Mouse (Mus musculus) forebrain, postnatal 0 days (tissue): ENCODE measurements at regions not wholly inside any gene's neighbourhood (a gene's known extent, or its start where the extent isn't known, plus 50 kb on each side); places are given as distances from the start of the nearest gene placed in this dataset.

Experiments used
- ATAC-seq: fragments of 200-750 bp; cut with Nextera tagmentation; 2 replicates; pipeline ENCODE4 v1.8.0; 2017; ENCODE audit warnings: mild to moderate bottlenecking, moderate library complexity
- DNase-seq: peaks from one replicate; pipeline ENCODE4 v3.0.0-alpha.2; 2015
- H3K27ac ChIP-seq: fragments of 300-500 bp; sonication (generic); 2 replicates; pipeline ENCODE4 v1.5.1; 2014; ENCODE audit warnings: low read depth, mild to moderate bottlenecking, antibody characterized with exemption, low read length, moderate library complexity, mixed read lengths
- H3K27me3 ChIP-seq: fragments of 300-500 bp; sonication (generic); 2 replicates; pipeline ENCODE4 v1.6.1; 2014; ENCODE audit warnings: mild to moderate bottlenecking, low read length, mixed read lengths; ENCODE audit not compliant: insufficient read depth
- H3K36me3 ChIP-seq: fragments of 300-500 bp; sonication (generic); 2 replicates; pipeline ENCODE4 v1.6.1; 2014; ENCODE audit warnings: mild to moderate bottlenecking, moderate library complexity; ENCODE audit not compliant: insufficient read depth
- H3K4me1 ChIP-seq: fragments of 300-500 bp; sonication (generic); 2 replicates; pipeline ENCODE4 v1.6.1; 2014; ENCODE audit warnings: antibody characterized with exemption; ENCODE audit not compliant: insufficient read depth
- H3K4me2 ChIP-seq: fragments of 300-500 bp; sonication (generic); 2 replicates; pipeline ENCODE4 v1.6.1; 2014; ENCODE audit warnings: low read depth, mild to moderate bottlenecking, moderate library complexity
- H3K4me3 ChIP-seq: fragments of 300-500 bp; sonication (generic); 2 replicates; pipeline ENCODE4 v1.5.1; 2014; ENCODE audit warnings: low read depth, low read length, mixed read lengths
- H3K9ac ChIP-seq: fragments of 300-500 bp; sonication (generic); 2 replicates; pipeline ENCODE4 v1.6.1; 2014; ENCODE audit warnings: mild to moderate bottlenecking
- H3K9me3 ChIP-seq: fragments of 300-500 bp; sonication (generic); 2 replicates; pipeline ENCODE4 v1.6.1; 2016; ENCODE audit warnings: low read length
- CTCF ChIP-seq: sonication (generic); IDR thresholded peaks from 2 replicates; pipeline ENCODE4 v1.5.1; 2016; ENCODE audit warnings: antibody characterized with exemption, control low read depth, low read depth
- WGBS: fragments of 180-500 bp; shearing (Covaris S2); extraction: QIAGEN DNeasy Blood & Tissue Kit; methylation state at CpG from one replicate; pipeline ENCODE4 v1.1.7; 2014; 5-methylcytosine and 5-hydroxymethylcytosine counted together

GRCm38 (mm10) chr10:23052480-23053378 is 232.8 kb upstream of the Tcf21 start:
- no peak for ATAC-seq
- no peak for TF ChIP-seq CTCF

GRCm38 (mm10) chr10:23044466-23044865 is 224.5 kb upstream of the Tcf21 start:
- Histone ChIP-seq H3K4me3 (no peak overlapping the region), H3K4me2 (no peak overlapping the region), H3K9ac (no peak overlapping the region), H3K27ac (no peak overlapping the region), H3K9me3 (no peaks in the 10 kb centered on the region), H3K36me3 (no peaks in the 10 kb centered on the region), H3K27me3 (no peaks in the 10 kb centered on the region), H3K4me1 (no peaks in the 10 kb centered on the region)
- ATAC-seq (no peak), DNase-seq (no peak)
- TF ChIP-seq CTCF, result no peak
- 82% methylated on average over 3 of the region's 3 CpGs for WGBS

More at GRCm38 (mm10) chr10:23052480-23053378, 232.8 kb upstream of the Tcf21 start:
- DNase-seq, result no peak
- no peak overlapping the region for H3K9ac ChIP-seq
- no peak overlapping the region for H3K4me2 ChIP-seq
- 83% methylated on average over 11 of the region's 11 CpGs for whole genome bisulfite sequencing
- no peaks in the 10 kb centered on the region for H3K9me3 ChIP-seq
- H3K27me3 ChIP-seq, result no peaks in the 10 kb centered on the region
- no peak overlapping the region for H3K27ac ChIP-seq
- H3K4me3 ChIP-seq, result no peak overlapping the region
- H3K4me1 ChIP-seq, result no peaks in the 10 kb centered on the region
- no peaks in the 10 kb centered on the region for H3K36me3 ChIP-seq

- no peak for TF ChIP-seq CTCF
- no peak overlapping the region for H3K4me2 ChIP-seq
- DNase-seq (no peak), ATAC-seq (no peak)
- no peak overlapping the region for H3K27ac ChIP-seq
- WGBS, result 76% methylated on average over 4 of the region's 4 CpGs
- H3K9me3 ChIP-seq, result no peaks in the 10 kb centered on the region
- no peaks in the 10 kb centered on the region for H3K36me3 ChIP-seq
- no peak overlapping the region for H3K4me3 ChIP-seq
- no peak overlapping the region for H3K9ac ChIP-seq
- H3K4me1 ChIP-seq, result no peaks in the 10 kb centered on the region
- no peaks in the 10 kb centered on the region for H3K27me3 ChIP-seq
Measured at GRCm38 (mm10) chr10:23031491-23032126, 211.6 kb upstream of the Tcf21 start.

GRCm38 (mm10) chr10:23027961-23028360 is 208.0 kb upstream of the Tcf21 start:
- Histone ChIP-seq H3K9ac (no peak overlapping the region), H3K27ac (no peak overlapping the region), H3K4me2 (no peak overlapping the region), H3K9me3 (no peaks in the 10 kb centered on the region), H3K4me3 (no peak overlapping the region), H3K27me3 (no peaks in the 10 kb centered on the region), H3K36me3 (no peaks in the 10 kb centered on the region), H3K4me1 (no peaks in the 10 kb centered on the region)
- ATAC-seq (no peak), DNase-seq (no peak)
- TF ChIP-seq CTCF, result no peak
- 82% methylated on average over 4 of the region's 4 CpGs for WGBS

- DNase-seq, result no peak
- no peaks in the 10 kb centered on the region for H3K36me3 ChIP-seq
- ATAC-seq, result no peak
Measured at GRCm38 (mm10) chr10:23017151-23017678, 197.2 kb upstream of the Tcf21 start.

GRCm38 (mm10) chr10:23015935-23016694 is 196.1 kb upstream of the Tcf21 start:
- H3K9ac ChIP-seq, result no peak overlapping the region
- WGBS, result 40% methylated on average over 3 of the region's 3 CpGs
- H3K27me3 ChIP-seq, result no peaks in the 10 kb centered on the region
- H3K4me3 ChIP-seq, result no peak overlapping the region
- no peak overlapping the region for H3K27ac ChIP-seq
- ATAC-seq, result no peak; the same call in 1 of the 2 replicates
- no peak overlapping the region for H3K4me2 ChIP-seq
- H3K36me3 ChIP-seq, result no peaks in the 10 kb centered on the region
- no peaks in the 10 kb centered on the region for H3K4me1 ChIP-seq
- DNase-seq, result peak; percentile 3
- no peaks in the 10 kb centered on the region for H3K9me3 ChIP-seq
- TF ChIP-seq CTCF, result no peak

More at GRCm38 (mm10) chr10:23017151-23017678, 197.2 kb upstream of the Tcf21 start:
- no peak overlapping the region for H3K27ac ChIP-seq
- TF ChIP-seq CTCF, result no peak
- no peaks in the 10 kb centered on the region for H3K4me1 ChIP-seq
- H3K9me3 ChIP-seq, result no peaks in the 10 kb centered on the region
- no peaks in the 10 kb centered on the region for H3K27me3 ChIP-seq
- H3K4me3 ChIP-seq, result no peak overlapping the region
- WGBS, result 71% methylated on average over 4 of the region's 4 CpGs
- no peak overlapping the region for H3K4me2 ChIP-seq
- H3K9ac ChIP-seq, result no peak overlapping the region
